Mouse (Mus musculus) retina, embryonic 14.5 days (tissue): ENCODE data around the gene Gm49318.

ENCODE experiments used
- DNase-seq: peaks from one replicate; pipeline ENCODE4 v3.0.0-alpha.2; 2015; ENCODE audit warnings: low spot score

Gm49318 gene

GRCm38 (mm10) chr9:22069881-22070553, 1.0 kb downstream of the Gm49318 start:
- no peak for DNase-seq

DNA sequence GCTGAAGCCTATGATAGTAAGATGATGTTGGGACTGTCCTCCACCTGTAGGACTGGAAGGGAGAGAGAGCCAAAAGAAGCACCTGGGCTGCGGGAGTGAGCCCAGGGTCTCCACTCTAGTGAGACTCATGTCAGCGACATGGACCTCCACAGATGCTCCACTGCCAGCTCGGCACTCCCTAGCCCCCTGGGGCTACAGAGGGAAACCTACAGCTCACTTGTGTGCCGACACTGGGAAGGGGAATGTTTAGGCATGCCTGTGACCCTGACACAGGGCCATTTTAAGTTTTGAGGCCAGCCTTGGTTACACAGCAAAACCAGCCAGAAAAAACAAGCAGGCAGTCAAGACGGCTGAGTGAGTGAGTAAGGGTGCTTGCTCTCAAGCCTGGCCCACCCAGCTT, 3.9 kb downstream of the Gm49318 start:
- DNase-seq: no peak

- DNase-seq: peak; percentile 70
Observed at GRCm38 (mm10) chr9:22066433-22066832, 4.6 kb downstream of the Gm49318 start.

DNA sequence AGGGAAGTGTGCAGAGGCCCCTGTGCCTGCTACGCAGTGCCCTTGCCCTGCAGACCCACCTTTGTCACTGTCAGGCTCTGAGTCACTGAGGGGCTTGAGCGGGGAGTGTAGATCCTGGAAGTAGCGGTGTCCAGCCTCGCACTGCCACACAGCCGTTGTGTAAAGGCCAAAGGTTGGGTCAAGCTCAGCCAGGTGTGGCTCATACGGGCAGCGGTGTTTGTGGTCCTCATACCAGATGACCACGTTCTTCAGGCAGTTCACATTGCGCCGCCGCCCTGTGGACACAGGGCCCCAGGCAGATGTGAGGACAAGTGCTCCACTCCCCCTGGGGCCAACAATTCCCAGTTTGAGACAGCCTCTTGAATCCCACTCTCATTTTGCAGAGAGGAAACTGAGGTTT, 5.4 kb downstream of the Gm49318 start:
- no peak for DNase-seq

- DNase-seq: no peak
Observed at GRCm38 (mm10) chr9:22064341-22064740, 6.7 kb downstream of the Gm49318 start.

DNA sequence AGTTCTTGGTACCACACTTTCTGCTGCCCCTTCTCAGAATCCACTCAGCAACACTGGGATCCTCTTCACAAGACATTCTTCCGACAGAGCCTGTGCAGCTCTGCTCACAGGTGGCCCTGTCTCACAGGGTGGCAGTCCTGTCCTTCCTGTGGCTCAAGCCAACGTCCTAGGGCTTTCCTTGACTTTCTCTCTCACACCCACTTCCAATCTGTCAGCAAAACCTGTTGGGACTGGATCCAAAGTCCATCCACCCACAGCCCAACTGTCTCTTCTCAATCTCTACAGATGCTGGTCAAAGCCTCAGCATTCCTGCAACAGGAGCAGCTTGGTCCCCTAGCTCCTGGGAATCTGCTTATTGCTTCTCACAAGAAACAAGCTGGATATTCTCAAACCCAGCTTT, 9.7 kb downstream of the Gm49318 start:
- DNase-seq: no peak

DNA sequence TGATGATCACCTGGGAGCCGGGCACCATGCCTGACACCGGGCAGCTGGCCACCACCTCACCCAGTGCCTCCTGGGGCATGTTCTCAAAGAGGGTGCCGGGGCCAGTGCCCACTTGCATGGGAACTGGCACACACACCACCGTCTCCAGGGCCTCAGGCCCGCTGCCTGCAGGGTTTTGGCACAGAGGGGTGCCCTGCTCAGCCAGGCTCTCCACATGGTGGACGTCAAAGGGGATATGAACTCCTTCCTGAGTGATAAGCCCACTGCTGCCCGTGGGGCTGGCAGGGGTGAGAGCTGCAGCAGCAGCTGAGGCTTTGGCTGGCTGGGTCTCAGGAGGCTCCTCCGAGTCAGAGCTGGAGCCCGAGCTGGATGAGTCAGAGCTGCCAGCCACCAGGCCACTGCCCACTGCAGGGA, 13.0 kb downstream of the Gm49318 start:
- DNase-seq: no peak

GRCm38 (mm10) chr9:22057031-22057517, 14.0 kb downstream of the Gm49318 start:
- DNase-seq: no peak

GRCm38 (mm10) chr9:22056303-22056910, 14.7 kb downstream of the Gm49318 start:
- DNase-seq: no peak

- no peak for DNase-seq
Observed at GRCm38 (mm10) chr9:22055713-22056112, 15.3 kb downstream of the Gm49318 start.

GRCm38 (mm10) chr9:22054411-22055076, 16.5 kb downstream of the Gm49318 start:
- DNase-seq: peak; percentile 85

DNA sequence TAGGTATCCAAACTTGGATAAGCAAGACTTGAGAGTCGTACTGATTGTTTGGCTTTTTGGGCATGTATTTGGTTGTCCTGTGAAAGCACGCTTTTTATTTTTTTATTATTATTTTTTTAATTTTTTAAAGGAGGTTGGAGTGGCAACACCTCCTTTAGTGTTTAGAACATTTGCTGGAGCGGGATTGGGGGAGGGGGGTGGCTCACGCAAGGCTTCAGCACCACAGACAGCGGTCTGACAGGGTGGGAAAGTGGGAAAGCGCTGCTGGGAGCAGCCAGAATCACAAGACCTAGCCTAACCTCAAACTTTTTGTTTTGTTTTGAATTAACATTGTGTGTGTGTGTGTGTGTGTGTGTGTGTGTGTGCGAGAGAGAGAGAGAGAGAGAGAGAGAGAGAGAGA, 17.4 kb downstream of the Gm49318 start:
- no peak for DNase-seq

DNA sequence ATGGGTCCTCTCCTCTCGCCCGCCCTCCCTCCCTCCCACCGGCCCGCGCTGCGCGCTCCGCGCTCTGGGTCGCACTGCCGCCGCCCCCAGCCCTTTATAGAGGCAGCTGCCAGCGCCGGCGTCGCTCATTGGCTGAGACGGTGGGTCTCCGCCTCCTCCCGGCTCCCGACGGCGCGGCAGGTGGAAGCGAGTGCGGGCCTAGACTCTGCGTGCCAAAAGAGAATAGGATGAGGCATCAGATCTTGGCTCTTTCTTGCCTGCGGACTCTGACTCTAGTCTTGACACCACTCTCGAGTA, 19.2 kb downstream of the Gm49318 start, which contains the start of gene Elavl3:
Gene Elavl3 (minus strand): TSS at position 66 of the 297 bp plus-strand sequence.
- peak; percentile 80 for DNase-seq

DNA sequence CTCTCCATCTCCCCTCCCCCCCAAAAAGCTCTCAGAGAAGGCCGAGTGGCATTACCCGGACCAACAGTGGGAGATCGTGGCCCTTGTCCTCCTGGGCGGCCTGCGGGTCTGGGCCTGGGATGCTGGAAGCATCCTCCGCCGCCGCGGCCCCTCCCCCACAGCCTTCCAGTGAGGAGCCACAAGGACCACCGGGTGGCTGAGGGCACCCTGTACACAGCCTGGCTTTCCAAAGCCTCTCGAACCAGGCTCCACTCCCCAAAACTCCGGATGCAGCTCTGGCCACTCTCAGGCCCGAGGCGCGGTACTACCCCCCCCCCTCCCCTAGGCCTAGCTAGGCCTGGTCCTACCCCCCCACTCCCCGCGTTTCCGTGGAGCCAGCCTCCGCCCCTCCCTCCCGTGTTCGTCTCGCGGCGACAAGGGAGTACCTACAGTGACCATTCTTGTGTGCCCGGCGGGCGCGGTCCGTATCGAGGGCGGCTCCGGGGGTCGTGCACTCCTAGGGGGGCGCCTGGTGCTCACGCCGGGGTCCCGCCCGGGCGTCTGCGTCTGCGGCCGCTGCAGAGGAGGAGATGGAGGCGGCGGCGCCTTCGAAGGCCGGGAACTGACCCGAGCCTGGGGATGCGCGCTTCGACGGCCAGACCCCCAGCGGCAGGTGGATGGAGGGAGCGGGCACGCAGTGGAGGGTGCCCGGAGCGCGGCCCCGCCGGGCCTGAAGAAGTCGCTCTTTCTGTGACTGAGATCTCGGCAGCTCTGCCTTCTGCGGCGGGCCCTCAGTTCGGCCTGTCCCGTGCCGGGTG, 19.7 kb downstream of the Gm49318 start:
- peak; percentile 43 for DNase-seq

DNA sequence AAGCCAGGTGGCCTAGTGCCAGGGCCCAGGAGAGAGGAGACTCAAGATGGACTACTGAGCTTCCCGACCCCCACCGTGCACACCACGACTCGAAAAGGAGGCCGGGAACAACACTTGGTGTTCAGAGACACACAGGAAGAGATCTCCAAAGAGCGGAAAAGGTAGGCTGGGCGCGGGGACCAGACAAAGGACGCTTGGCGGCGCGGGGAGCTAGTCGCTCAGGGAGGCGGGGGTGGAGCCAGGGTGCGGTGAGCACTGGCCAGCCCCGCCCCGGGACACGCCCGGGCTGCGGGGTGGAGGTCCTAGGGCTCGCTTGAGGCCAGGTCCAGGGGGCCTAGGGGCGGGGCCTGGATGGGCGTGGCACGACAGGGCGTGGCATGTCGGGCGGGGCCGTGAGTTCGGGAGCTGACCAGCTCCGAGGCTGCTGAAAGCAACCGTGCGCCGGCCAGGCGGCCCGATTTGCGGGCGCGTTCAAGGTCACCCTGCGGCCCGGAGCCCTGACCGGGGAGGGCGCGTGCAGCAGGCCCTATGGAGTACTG, 20.6 kb downstream of the Gm49318 start:
- DNase-seq: peak; percentile 75

DNA sequence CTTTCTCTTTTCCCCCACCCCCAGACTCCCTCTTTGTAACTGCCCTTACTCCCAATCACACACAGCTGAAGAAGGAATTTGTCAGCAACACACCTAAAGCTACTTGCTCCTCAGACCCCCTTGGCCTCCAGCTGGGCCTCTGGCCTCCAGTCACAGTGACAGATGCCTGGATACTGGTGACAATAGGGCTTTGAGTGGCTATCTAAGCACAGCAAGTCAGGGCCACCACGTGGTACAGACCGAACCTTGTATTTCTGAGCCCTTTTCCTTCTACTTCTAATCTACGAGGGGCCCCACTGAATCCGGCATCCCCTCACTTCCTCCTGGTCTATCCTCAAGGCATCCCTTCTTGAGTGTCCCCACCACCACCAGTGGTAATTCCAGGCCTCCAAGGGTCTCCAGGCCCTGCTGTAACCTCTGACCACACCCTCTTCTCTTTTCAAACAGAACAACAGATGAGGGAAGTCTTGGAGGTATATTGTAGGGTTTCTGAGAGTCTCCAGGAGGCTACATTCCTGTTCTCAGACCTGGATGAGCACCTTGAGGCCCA, 21.3 kb downstream of the Gm49318 start:
- DNase-seq: peak; percentile 47

DNA sequence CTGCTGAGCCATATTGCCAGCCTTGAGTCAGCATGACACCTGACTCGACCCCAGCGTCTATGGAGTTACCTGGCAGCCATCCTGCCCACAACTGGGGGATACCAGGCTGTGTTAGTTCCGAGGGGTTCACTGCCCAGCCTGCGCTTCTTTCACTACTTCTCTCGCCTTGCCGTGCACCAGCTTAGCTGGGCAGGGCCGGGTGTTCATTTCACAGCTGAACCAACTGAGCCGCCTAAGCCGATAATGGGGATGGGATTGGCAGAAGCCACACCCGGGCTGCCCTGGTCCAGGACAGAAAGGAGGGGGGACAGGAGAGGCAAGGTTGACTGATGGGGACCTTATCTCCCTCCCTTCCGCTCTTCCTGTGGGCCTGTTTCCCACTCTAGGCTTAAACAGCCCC, 21.7 kb downstream of the Gm49318 start:
- DNase-seq: peak; percentile 44

- no peak for DNase-seq
Observed at GRCm38 (mm10) chr9:22047329-22047728, 23.7 kb downstream of the Gm49318 start.

DNA sequence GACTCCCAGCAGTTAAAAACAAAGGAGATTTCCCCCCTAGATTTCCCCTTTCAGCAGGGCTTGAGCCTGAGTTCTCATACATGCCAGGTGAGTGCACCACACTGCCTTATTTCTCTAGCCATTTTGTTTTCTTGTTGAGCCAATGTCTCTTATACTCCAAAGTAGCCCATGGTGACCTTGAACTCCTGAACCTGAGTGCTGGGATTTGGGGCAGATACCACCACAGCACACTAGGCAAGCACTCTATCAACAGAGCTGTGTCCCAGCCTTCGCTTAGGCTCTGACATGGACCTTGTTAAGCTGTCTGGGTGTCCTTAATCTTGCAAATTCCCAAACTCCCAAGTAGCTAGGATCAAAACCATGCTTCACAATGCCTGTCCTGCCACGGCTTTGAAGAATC, 29.2 kb downstream of the Gm49318 start:
- no peak for DNase-seq

DNA sequence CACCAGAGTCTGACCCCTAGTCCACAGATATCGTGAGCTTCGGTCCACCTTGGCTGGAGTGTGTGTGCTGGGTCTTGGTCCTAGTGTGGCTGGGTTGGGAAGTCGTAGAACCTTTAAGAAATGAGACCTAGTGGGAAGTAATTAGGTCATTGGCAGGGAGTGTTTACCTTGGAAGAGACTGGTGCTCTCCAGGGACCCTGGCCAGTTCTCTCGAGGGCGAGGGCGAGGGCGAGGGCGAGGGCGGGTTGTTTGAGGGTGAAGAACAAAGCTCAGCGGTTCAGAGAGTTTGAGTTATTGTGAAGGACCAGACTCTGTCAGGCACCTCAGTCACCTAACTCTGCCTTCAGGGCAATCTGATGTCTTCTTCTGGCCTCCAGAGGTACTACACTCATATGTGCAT, 33.2 kb downstream of the Gm49318 start:
- DNase-seq: no peak

GRCm38 (mm10) chr9:22035300-22036044, 35.6 kb downstream of the Gm49318 start:
- peak; percentile 68 for DNase-seq
